Mouse (Mus musculus): ENCODE measurements around the gene Ccr4. TPM values are rescaled to one million over a fixed set of nuclear protein-coding genes. Genes with fewer than 3 reads are reported as not detected.

Gene Ccr4
- not detected in 2 replicates for polyA plus RNA-seq (2012; rRNA removed)

DNA sequence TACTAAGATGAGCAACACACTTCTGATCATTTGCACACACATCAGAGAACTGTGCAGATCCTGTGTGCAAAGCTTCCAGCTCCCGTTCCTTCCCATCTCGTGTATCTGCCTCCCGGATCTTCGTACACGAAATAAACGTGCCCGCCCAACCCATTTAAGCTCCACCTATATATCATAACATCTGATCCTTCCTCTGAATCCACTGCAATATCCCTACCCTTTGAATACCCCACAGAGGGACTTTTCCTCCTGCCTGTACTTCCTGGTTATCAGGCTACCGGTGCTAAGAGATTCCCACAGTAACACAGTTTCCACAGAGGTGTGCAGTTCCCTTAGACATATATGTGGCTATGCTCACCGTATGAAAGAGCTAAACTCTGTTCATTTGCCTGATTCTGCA is at the start of gene Ccr4:
Gene Ccr4 (minus strand): TSS at position 101 of the 400 bp plus-strand sequence.
- DNase-seq (ENCODE audit: extremely low spot score in 1 of 2, low spot score in 1 of 2): no peak

DNA sequence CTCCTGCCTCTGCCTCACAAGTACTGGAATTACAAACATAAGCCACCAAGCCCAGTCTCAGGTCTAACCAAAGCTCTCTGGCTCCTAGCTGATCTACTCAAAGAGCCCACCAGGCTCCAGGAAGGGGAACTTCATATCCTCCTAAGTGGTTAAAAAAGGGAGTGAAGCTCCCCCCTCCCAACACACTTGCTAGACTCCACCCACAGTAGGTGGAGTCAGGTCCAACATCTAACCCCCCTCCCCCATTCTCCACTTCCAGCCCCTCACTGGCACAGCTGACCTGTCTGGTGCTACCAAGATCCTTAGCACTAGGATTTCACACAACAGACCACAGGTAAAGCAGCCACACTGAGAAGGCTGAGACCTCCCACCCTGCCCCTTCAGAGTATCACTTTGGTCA is 49.1 kb upstream of the Ccr4 start:
- DNase-seq (ENCODE audit: extremely low spot score in 1 of 2, low spot score in 1 of 2): no peak

DNA sequence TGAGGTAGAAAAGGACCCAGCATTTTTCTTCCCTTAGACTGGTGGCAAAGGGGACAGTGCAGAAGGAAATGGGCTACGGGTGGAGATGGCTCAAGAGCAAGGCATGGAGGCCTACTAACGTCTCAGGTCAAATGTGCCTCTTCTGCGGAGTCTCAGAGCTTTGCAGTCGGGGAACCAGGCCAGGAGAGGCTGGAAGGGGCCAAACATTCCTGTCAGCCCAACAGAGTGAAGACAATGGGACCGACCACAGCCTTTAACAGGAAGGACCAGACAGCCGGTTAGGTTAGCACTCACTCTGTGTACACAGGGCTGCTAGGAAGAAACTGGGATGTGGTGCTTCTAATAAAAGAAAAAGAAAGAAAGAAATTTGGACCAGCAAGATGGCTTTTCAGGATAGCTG is 45.3 kb upstream of the Ccr4 start:
- no peak for DNase-seq (ENCODE audit: extremely low spot score in 1 of 2, low spot score in 1 of 2)

DNA sequence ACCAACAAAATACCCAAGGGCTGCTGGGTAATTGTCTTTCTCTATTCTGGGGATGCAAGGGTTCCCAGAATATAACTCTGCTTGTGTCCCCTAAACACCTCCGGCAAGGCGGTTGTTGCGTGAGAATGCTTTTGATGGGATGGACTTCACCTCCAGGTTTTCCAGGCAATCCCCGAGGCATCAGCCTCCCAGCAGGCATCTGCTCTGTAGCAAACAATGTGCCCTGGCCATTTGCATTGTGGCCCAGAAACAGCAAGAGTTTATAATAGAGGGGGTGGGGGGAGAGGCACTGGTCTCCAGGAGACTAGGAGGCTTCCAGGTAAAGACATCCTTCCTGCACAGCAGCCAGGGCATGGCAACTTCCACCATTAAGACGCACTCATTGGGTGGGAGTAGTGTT is 44.4 kb upstream of the Ccr4 start:
- DNase-seq (ENCODE audit: extremely low spot score in 1 of 2, low spot score in 1 of 2): no peak

DNA sequence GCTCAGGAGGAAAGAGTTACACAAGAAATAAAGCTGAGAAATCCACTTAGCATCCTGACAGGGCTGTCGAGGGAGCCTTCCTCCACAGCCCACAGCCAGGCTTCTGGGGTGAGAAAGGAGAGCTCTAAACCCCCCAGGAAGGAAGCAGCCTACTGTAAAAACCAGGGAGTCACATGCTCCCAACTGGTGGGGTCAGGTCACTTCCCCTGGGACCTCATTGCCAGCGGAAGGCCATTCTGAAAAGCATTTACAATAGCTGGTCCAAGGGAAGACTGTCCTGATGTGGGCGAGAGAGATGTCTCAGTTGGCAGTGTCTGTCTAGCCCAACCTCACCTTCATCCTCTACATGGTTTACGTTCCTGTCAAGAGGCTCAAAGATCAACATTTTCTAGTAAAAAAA is 43.8 kb upstream of the Ccr4 start:
- DNase-seq (ENCODE audit: extremely low spot score in 1 of 2, low spot score in 1 of 2): no peak

DNA sequence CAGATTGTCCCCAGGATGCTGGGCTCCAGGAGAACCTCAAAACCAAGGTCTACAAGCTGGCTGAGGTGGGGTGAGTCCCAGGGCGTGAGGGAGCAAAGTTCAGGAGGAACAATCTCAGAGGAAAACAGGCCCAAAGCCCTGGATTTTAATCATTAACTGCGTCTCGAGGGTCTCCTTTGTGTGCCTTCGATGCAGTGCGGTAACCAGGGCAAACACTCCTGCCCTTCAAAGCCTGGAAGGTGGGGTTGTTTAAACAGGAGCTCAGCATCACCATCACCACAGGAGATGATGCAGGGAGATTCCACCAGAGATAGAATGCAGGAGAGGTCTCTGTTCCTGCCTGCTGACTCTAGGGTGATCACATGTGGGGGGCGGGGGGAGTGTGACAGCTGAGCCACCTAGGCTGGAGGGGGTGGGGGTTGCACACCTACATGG is 42.9 kb upstream of the Ccr4 start:
- no peak for DNase-seq (ENCODE audit: extremely low spot score in 1 of 2, low spot score in 1 of 2)

DNA sequence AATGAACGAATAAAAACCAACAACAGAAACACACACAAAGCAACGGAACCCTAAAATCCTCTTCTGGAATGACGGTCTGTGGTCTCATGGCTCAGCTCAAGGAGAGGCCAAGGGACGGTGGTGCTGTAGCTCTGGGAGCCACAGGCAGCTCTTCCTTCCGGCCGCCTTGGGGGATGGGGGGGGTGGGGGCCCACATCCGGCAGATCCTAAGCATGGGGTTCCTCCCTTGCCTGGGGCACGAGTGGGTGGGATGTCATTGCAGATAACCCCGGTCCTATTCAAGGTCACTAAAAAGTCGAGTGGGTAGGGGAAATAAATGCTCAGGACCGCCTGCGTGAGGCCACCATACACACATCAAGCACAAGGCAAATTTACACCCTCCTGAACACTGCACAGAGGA is 42.0 kb upstream of the Ccr4 start:
- no peak for DNase-seq (ENCODE audit: extremely low spot score in 1 of 2, low spot score in 1 of 2)

DNA sequence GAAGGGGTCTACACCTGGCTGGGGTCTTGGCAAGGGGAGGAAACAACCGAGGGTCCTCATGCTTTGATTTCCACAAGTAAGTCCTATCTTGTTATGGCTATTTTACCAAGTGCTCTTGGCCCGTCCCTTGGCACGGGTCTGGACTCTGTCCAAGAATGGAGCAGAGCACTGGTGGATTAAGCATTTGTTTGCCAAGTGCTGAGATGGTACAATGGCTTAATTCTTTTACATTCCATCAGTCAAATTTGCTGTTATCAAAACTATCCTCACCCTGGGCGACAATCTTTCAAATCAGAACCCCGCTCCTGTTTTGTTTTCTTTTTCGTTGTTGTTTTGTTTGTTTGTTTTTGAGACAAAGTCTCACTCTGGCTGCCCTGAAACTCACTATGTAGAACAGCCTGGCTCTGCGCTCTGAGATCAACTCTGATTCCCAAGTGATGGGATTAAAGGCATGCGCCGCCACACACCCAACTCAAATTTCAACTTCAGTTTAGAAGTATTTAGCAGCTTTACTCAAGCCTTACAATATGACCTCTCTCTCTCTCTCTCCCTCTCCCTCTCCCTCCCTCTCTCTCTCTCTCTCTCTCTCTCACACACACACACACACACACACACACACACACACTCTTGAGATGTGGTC is 40.2 kb upstream of the Ccr4 start:
- no peak for DNase-seq (ENCODE audit: extremely low spot score in 1 of 2, low spot score in 1 of 2)

DNA sequence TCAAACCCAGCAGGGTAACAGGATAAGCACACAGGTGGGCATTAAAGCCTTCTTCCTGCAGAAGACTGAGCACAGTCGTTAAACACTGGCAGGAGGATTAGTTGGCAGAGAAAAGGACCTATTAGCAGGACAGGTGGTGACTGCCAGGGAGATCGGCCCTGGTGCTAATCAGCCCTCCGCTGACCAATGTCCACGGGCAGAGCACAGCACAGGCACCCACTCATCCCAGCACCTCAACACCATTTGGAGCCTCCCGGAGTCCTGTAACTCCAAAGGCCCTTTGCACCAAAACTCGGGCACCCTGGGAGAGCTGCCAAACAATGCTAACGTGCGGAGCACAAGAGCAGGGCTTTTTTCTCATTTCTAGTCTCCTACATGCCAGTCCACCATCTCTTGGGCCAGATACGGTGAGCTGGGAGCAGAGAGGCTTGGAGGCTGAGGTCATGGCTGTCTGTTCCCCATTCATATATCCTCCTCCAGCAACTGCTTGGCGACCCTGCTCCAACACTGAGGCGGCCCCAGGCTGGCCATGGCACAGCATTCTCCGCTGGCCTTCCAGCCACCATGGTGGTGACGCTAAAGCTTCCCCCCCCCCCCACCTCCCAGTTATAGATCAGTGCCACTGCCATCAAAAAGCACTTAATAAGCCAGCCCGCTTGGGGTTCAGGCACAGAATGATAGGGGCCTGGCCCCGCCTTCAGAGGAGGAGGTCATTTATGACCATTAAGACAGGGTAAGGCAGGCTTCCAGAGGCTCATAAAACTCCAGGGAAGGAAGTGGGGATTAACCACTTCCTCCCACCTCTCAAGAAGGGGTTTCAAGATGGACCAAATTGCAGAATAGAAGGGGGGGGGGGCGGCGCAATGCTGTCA is 39.4 kb upstream of the Ccr4 start:
- no peak for DNase-seq (ENCODE audit: extremely low spot score in 1 of 2, low spot score in 1 of 2)

DNA sequence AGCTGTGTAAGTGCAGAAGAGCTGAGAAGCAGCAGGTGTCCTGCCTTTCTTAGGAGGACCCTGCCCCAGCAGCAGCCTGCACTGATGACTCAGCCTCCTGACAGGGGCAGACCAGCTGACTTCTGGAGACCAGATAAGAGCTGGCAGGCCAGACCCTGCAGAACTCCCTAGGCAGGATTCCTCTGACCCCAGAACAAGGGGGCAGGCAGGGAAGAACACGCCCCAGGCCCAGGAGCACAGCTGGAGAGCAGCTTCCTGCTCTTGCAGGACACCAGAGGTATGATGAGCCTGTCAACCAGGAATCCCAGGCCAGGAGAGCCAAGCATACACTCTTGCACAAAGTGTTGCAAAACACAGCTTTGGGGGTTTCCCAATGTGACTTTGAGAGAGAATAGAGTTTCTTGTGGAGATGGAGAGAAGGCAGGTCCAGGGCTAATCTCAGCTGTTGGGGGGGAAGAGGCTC is 36.6 kb upstream of the Ccr4 start:
- DNase-seq (ENCODE audit: extremely low spot score in 1 of 2, low spot score in 1 of 2): no peak

DNA sequence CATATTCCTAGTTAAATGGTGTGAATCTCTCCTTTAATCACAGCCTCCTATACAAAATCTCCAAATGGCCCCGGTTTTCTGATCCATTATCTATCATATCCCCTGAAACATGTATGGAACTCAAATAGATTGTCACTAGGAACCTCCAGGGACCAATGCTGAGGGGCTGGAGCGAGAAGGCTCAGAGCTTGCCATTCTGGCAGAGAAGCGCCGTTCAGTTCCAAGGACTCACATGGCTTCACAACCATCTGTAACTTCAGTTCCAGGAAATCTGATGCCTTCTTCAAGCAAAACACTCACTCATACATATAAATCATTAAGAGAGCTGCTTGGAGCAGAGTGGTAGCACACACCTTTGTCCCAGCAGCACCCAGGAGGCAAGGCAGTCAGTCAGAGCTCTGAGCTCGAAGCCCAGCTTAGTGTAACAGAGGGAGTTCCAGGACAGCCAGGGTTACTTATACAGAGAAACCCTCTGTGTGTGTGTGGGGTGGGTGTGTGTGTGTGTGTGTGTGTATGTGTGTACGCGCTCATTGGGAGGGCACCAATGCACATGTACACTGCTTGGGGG is 34.4 kb upstream of the Ccr4 start:
- no peak for DNase-seq (ENCODE audit: extremely low spot score in 1 of 2, low spot score in 1 of 2)

DNA sequence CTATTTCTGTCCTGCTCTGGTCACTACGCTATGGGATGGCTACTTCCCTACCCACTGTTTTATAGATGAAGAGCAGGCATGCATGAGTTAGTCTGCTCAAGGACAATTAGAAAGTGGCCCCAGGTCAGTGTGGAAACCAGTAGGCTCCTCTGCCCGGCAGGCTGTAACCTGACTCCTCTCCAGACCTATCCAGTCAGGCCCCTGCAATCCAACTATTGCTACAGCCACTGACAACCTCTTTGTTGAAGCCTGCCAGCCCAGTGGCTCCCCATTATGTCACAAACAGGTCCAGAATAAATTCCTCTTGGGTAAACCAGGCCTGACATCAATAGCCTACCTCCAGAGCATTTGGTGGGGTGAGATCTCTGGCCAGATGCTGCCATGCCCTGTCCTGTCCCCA is 31.9 kb upstream of the Ccr4 start:
- DNase-seq (ENCODE audit: extremely low spot score in 1 of 2, low spot score in 1 of 2): no peak

DNA sequence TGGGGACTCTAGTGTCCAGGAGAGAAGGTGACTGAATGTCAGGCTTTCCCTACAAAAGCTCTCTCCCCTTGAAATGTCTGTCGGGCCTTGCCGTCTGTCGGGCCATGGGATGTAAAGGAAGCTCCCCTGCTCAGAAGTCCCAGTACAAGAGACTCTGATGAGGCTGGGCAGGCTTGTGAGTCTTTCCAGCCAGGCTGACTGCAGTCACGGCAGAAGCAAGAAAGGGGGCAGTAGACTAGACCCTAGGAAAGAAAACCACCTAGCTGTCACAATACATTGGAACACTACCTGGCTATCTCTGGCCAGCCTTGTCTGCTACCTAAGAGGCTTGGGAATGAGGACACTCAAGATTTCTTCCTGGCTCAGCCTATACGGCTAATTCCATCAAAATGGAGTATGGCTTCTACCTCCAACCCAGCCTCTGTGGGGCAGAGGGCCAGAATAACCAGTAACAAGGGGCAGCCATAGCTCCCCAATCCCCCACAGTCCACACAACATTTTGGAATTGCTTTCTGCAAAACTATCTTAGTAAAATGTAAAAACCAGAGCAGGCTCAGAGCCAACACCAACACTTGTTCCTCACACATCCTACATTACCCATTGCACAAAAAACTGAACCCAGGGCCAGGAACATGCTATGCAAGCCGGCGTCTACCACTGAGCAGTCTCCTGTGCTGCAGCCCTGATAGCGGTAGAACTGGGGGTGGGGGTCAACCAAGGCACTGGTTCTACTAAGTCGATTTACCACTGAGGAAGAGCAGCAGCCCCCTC is 30.2 kb upstream of the Ccr4 start:
- DNase-seq (ENCODE audit: extremely low spot score in 1 of 2, low spot score in 1 of 2): peak; percentile 20 to 45

DNA sequence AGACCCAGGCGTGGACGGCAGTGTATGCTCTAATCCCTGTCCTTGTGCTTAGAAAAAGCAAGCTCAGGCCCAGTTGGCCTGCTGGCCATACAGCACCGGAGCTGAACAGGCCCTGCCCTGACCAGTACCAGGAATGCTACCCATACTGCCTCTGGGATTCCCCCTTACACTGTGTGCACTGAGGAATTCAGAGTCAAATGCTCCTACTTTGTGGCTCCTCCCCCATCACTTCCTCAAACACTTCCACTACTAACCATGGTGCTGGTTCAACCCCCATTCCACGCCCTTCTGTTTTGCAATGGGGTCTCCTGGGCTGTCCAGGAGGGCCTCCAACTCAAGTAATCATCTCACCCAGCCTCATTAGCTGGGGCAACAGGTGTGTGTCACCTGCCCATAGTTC is 29.1 kb upstream of the Ccr4 start:
- DNase-seq (ENCODE audit: extremely low spot score in 1 of 2, low spot score in 1 of 2): no peak

DNA sequence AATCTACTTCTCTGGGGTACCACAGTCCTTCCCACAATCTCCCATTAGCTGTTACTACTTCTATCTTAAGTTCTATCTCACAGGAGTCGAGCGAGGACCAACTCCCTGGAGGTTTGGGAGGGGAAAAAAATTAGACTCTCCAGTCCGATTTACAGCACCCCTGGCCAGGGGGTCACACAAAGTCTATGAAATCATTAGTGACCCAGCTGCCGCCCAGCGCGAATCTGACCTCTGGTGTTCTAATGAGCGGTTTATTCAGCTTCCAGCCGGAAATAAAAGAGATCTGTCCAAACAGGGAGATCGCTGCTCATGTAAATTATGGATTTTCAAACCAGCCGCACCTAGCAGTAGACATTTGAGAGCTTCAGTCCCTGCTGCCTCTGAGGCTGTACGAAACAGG is 26.6 kb upstream of the Ccr4 start:
- no peak for DNase-seq (ENCODE audit: extremely low spot score in 1 of 2, low spot score in 1 of 2)

DNA sequence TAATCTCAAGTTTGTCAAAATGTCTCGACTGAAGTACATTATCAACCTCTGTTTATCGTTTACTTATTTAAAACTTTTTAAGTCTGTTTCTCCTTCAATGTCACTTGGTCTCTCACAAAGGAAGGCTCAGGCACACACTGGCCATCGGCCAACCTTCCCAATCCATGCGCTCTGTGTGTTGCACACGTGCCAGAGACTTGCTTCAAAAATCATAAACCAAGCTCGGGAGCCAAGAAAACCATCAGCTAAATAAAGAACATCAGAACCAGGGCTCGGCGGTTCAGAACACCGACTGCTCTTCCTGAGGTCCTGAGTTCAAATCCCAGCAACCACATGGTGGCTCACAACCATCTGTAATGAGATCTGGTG is 23.9 kb upstream of the Ccr4 start:
- no peak for DNase-seq (ENCODE audit: extremely low spot score in 1 of 2, low spot score in 1 of 2)

DNA sequence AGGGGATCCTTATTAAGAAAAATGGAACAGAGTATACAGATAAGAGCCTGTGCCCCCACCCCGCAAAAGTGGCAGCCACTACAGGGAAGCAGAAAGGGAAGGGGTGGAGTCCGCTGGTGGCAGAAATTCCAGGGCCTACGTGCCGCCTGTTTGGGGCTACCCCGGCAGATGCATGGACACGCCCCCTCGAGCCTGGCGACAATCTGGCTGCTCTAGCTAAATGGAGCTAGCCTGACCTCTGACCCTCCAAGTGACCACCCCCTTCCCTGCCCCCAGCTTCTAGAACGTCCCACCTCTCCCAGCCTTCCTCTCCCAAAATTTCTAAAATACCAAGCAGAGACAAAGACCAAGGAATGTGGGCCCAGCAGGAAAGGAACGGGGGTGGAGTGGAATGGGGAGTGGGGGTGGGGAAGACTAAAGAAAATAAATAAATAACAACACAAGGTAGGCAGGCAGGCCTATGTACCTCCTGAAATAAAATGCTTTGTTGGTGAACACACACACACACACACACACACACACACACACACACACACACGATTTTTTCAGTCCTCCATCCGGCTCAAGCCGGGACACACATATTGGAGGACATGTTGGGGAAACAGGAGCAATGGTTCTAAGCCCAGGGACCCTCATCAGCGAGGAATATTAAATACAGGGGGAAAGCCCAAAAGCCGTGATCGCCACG is 23.4 kb upstream of the Ccr4 start:
- DNase-seq (ENCODE audit: extremely low spot score in 1 of 2, low spot score in 1 of 2): no peak

DNA sequence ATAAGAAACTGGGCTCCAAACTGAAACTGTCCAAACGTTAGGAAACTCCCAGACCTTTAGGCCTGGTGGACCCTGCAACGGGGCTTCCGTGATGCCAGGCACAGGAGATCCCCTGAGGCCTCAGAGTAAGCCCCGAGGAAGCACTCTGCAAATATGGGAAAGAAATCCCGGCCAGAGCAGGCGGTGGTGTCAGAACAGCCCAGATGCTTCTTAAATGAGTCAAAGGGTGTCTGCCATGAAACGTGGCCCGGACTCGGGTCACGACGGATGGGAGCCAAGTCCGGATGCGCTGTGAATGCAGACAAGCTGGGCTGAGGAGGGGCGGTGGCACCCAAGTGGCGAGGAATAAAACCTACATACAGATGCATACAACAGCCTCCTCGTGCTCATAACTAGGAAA is 22.4 kb upstream of the Ccr4 start:
- DNase-seq (ENCODE audit: extremely low spot score in 1 of 2, low spot score in 1 of 2): peak in 1 of 2 experiments; percentile 12

DNA sequence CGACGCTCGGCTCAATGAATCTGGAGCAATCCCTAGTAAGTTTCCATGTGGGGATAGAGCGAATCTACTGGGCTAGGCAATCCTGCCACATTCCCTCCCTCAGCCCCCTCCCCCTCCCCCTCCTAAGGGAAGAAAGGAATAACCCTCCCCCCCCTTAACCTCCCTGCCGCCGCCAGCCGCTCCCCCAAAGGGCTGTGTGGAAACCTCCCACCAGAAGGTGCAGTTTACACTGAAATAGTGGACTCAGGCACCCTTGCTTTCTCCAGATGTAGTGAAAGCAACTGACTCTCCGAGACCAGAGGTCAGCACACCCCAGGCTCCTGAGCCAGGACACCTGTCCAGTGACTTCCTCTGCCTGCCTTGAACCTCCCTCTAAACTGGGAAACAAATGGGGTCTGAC is 21.9 kb upstream of the Ccr4 start:
- no peak for DNase-seq (ENCODE audit: extremely low spot score in 1 of 2, low spot score in 1 of 2)

DNA sequence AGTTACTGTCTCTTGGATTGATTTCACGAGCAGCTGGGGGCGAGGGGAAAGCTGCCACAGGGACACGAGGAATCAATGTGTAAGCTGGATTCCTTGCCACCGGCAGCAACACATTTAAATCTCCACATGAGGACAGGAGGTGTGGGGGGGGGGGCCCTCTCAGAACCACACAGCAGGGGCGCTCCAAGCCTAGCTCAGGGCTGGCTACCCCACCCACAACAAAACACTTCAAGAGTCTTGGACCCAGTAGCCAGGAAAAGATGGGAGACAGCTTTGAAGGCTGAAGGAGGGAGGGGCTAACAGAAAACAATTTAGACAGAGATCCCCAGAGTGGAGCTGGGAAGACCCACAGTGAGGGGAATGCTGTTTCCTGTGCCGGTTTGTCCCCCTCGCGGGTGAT is 21.2 kb upstream of the Ccr4 start:
- no peak for DNase-seq (ENCODE audit: extremely low spot score in 1 of 2, low spot score in 1 of 2)
